Mouse (Mus musculus): ENCODE results near the gene Fn1. TPM values are rescaled to one million over a fixed set of nuclear protein-coding genes. Genes with fewer than 3 reads are reported as not detected.
A peak's percentile ranks its signal among the peaks of the same experiment; 100 is the strongest.

The Fn1 gene
- total and polyA plus RNA-seq, 2 experiments from 2014 or later, result 25.9 to 71.1 TPM

DNA sequence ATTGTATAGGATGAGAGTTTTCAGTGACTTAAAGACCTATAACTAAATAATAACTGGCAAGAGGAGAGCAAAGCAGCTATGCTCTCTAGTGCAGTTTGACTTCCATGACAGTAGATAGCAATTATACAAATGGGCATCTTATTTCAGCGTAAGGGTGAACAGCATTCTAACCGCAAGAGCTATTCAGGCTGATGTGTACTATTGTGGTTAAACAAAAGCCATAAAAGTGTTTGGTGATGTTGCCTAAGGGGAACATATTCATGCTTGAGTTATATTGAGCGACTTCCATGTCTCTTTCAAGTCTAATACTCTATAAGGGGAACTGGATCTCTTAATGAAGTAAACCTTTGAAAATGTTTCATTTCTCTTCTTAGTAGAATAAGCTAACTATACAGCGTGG lies 21.3 kb upstream of the Fn1 start:
- Histone ChIP-seq H3K36me3 (ENCODE audit: insufficient read depth, low read length) (no peaks in the 10 kb centered on the region), H3K4me3 (ENCODE audit: low read depth, low read length) (no peak overlapping the region), H3K27ac (ENCODE audit: low read depth, low read length) (no peak overlapping the region), H3K4me2 (ENCODE audit: low read depth, low read length, poor library complexity, severe bottlenecking) (no peak overlapping the region), H3K9ac (replicated peaks; ENCODE audit: low read length, poor library complexity, severe bottlenecking) (no peak overlapping the region), H3K4me1 (ENCODE audit: insufficient read depth, low read length) (0 out of 2 replicates have a peak, but pooled peaks cover 4% of the 10 kb centered on the region), H3K9me3 (ENCODE audit: low read length) (no peaks in the 10 kb centered on the region), H3K27me3 (ENCODE audit: insufficient read depth, low read length) (no peaks in the 10 kb centered on the region)
- DNase-seq (ENCODE audit: low spot score) (no peak), ATAC-seq (ENCODE audit: low FRiP score) (no peak)
- TF ChIP-seq CTCF (IDR thresholded peaks at IDR 0.05), result no peak
- WGBS, result 79% methylated on average over 4 of the region's 4 CpGs

DNA sequence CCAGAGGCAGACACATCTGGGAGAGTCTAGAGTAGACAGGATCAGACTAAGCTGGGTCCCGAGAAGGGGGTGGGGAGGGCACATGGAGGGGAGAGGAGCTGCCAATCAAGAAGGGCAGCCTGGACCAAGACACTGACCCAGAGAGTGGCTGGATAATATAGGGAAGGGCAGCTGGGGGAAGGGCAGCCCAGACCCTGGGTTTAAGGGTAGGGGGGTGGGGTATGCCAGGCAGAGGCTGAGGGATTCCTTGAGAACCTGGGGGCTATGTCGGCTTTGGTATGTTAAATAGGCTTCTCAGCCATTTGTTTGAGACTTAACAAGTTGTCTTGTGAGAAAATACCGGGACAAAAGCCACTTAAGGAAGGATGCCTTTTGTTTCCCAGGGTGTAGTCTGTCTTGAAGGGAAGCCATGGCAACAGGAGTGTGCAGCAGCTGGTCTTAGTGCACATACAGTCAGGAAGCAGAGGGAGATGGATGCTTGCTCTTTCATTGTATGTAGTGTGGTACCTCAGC lies 20.5 kb upstream of the Fn1 start:
- WGBS, result 0% methylated on average over 3 of the region's 3 CpGs
- H3K9me3 ChIP-seq (ENCODE audit: low read length), result no peaks in the 10 kb centered on the region
- H3K27ac ChIP-seq (ENCODE audit: low read depth, low read length), result no peak overlapping the region
- ATAC-seq (ENCODE audit: low FRiP score), result 0 out of 2 replicates have a peak, but pooled peaks have one; percentile 65
- H3K9ac ChIP-seq (replicated peaks; ENCODE audit: low read length, poor library complexity, severe bottlenecking), result no peak overlapping the region
- no peak overlapping the region for H3K4me2 ChIP-seq (ENCODE audit: low read depth, low read length, poor library complexity, severe bottlenecking)
- H3K4me1 ChIP-seq (ENCODE audit: insufficient read depth, low read length), result 0 out of 2 replicates have a peak, but pooled peaks cover 4% of the 10 kb centered on the region
- no peak for TF ChIP-seq CTCF (IDR thresholded peaks at IDR 0.05)
- H3K36me3 ChIP-seq (ENCODE audit: insufficient read depth, low read length), result no peaks in the 10 kb centered on the region
- no peak overlapping the region for H3K4me3 ChIP-seq (ENCODE audit: low read depth, low read length)
- no peaks in the 10 kb centered on the region for H3K27me3 ChIP-seq (ENCODE audit: insufficient read depth, low read length)
- DNase-seq (ENCODE audit: low spot score), result peak; percentile 32

DNA sequence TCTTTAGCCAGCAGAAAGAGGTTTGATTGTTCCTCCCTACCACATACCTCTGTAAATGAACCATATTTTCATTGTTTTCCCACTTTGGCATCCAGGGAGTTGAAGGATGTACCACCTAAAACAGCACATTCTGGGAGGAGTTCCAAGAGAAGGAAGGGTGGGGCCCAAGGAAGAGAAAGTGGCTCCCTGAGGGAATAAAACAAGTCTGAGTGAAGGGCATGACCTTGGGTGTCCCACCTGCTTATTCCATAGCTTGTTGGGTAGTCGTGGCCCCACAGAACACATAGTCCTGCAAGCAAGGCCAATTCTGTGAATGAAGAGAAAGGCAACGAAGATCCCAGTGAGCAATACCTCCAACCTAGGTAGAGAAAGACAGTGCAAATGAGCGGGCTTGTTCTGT lies 19.3 kb upstream of the Fn1 start:
- Histone ChIP-seq H3K4me3 (ENCODE audit: low read depth, low read length) (no peak overlapping the region), H3K9me3 (ENCODE audit: low read length) (0 out of 2 replicates have a peak, but pooled peaks cover 3% of the 10 kb centered on the region), H3K36me3 (ENCODE audit: insufficient read depth, low read length) (no peaks in the 10 kb centered on the region), H3K27me3 (ENCODE audit: insufficient read depth, low read length) (no peaks in the 10 kb centered on the region), H3K27ac (ENCODE audit: low read depth, low read length) (no peak overlapping the region), H3K4me1 (ENCODE audit: insufficient read depth, low read length) (0 out of 2 replicates have a peak, but pooled peaks cover 4% of the 10 kb centered on the region), H3K4me2 (ENCODE audit: low read depth, low read length, poor library complexity, severe bottlenecking) (no peak overlapping the region), H3K9ac (replicated peaks; ENCODE audit: low read length, poor library complexity, severe bottlenecking) (no peak overlapping the region)
- TF ChIP-seq CTCF (IDR thresholded peaks at IDR 0.05), result no peak
- no peak for DNase-seq (ENCODE audit: low spot score)
- ATAC-seq (ENCODE audit: low FRiP score), result no peak
- 91% methylated on average over 3 of the region's 3 CpGs for WGBS

DNA sequence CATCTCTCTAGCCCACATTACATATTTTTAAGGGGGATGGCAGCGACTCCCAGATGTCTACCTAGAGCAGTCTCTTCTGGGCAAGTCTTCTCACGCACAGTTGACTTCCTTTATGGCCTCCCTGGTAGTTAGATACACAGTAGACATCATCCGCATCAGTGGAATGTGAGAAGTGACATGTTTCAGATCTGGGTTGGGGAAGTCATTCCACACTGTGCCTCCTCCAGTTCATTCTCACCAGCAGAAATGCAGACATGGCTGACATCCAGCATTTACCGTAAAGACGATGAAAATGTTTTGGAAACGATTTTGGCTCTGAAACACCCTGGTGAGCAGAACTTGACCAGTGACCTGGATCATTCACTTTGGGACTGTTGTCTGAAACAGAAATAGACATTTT lies 10.2 kb upstream of the Fn1 start:
- Histone ChIP-seq H3K36me3 (ENCODE audit: insufficient read depth, low read length) (no peaks in the 10 kb centered on the region), H3K4me3 (ENCODE audit: low read depth, low read length) (no peak overlapping the region), H3K9ac (replicated peaks; ENCODE audit: low read length, poor library complexity, severe bottlenecking) (no peak overlapping the region), H3K27me3 (ENCODE audit: insufficient read depth, low read length) (no peaks in the 10 kb centered on the region), H3K27ac (ENCODE audit: low read depth, low read length) (no peak overlapping the region), H3K4me1 (ENCODE audit: insufficient read depth, low read length) (no peaks in the 10 kb centered on the region), H3K9me3 (ENCODE audit: low read length) (0 out of 2 replicates have a peak, but pooled peaks cover 3% of the 10 kb centered on the region), H3K4me2 (ENCODE audit: low read depth, low read length, poor library complexity, severe bottlenecking) (no peak overlapping the region)
- DNase-seq (ENCODE audit: low spot score) (no peak), ATAC-seq (ENCODE audit: low FRiP score) (no peak)
- TF ChIP-seq CTCF (IDR thresholded peaks at IDR 0.05), result no peak
- 91% methylated on average over 6 of the region's 6 CpGs for WGBS

DNA sequence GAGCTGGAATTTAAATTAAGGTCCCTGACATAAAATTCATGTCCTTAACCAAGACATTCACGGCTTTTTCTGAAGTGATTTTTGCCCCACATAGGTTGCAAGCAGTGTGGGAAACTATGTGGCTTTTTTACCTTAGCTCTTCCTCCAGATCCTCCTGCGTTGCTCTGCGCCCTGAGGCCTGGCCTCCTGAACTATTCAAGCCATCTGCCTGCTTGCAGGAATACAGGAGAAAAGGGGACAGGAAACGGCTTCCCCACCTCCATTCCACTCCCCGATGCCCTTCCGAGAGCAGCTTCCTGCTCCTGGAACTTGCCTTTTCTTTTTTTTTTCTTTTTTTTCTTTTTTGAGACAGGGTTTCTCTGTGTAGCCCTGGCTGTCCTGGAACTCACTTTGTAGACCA lies 5.6 kb upstream of the Fn1 start:
- Histone ChIP-seq H3K4me3 (ENCODE audit: low read depth, low read length) (no peak overlapping the region), H3K9ac (replicated peaks; ENCODE audit: low read length, poor library complexity, severe bottlenecking) (no peak overlapping the region), H3K27ac (ENCODE audit: low read depth, low read length) (no peak overlapping the region), H3K4me2 (ENCODE audit: low read depth, low read length, poor library complexity, severe bottlenecking) (no peak overlapping the region), H3K36me3 (ENCODE audit: insufficient read depth, low read length) (no peaks in the 10 kb centered on the region), H3K27me3 (ENCODE audit: insufficient read depth, low read length) (peaks cover 5% of the 10 kb centered on the region), H3K9me3 (ENCODE audit: low read length) (no peaks in the 10 kb centered on the region), H3K4me1 (ENCODE audit: insufficient read depth, low read length) (no peaks in the 10 kb centered on the region)
- DNase-seq (ENCODE audit: low spot score) (no peak), ATAC-seq (ENCODE audit: low FRiP score) (no peak)
- WGBS, result 71% methylated on average over 6 of the region's 6 CpGs
- TF ChIP-seq CTCF (IDR thresholded peaks at IDR 0.05), result no peak

DNA sequence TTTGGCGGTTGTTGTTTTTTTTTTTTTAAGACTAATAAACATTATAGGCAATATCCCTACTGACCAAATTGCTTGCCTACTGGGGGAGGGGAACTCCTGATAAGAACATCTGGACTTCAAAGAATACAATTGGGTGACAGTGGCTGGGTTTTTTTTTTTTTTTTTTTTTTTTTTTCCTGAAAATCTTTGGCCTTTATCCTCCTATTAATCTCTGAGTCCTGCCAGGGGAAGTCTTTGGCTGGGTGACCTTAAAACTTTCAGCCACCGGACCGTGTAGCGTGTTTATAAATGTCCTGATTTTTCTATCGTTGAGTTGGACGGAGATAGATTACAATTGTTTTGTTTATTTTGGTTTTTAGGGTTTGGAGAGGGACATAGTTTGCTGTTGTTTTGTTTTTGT lies 3.3 kb upstream of the Fn1 start:
- peaks cover 14% of the 10 kb centered on the region for H3K27me3 ChIP-seq (ENCODE audit: insufficient read depth, low read length)
- ATAC-seq (ENCODE audit: low FRiP score) (no peak), DNase-seq (ENCODE audit: low spot score) (no peak)
- no peaks in the 10 kb centered on the region for H3K36me3 ChIP-seq (ENCODE audit: insufficient read depth, low read length)
- no peak overlapping the region for H3K4me2 ChIP-seq (ENCODE audit: low read depth, low read length, poor library complexity, severe bottlenecking)
- no peak overlapping the region for H3K4me3 ChIP-seq (ENCODE audit: low read depth, low read length)
- no peak overlapping the region for H3K9ac ChIP-seq (replicated peaks; ENCODE audit: low read length, poor library complexity, severe bottlenecking)
- H3K27ac ChIP-seq (ENCODE audit: low read depth, low read length), result no peak overlapping the region
- no peak for TF ChIP-seq CTCF (IDR thresholded peaks at IDR 0.05)
- no peaks in the 10 kb centered on the region for H3K9me3 ChIP-seq (ENCODE audit: low read length)
- 87% methylated on average over 6 of the region's 6 CpGs for WGBS
- H3K4me1 ChIP-seq (ENCODE audit: insufficient read depth, low read length), result no peaks in the 10 kb centered on the region
